Mouse (Mus musculus) CH12.LX (cell line): ENCODE results near the gene Cnot8. TPM values are rescaled to one million over a fixed set of nuclear protein-coding genes. Genes with fewer than 3 reads are reported as not detected.

Experiments used
- DNase-seq: peaks from one replicate; pipeline ENCODE4 v3.0.0-alpha.2; 2013; ENCODE audit errors: extremely low read depth
- H3K27ac ChIP-seq: 2 replicates; pipeline ENCODE4 v1.5.1; 2012; ENCODE audit warnings: low read depth, mild to moderate bottlenecking, control low read depth, moderate library complexity; ENCODE audit not compliant: insufficient read depth
- H3K27me3 ChIP-seq: replicated peaks from 2 replicates; pipeline ENCODE3; 2012; ENCODE audit warnings: inconsistent platforms
- H3K36me3 ChIP-seq, 2 experiments: replicated peaks in 1 of 2; 2 replicates each; pipeline versions ENCODE3 to v1.6.1; 2012; ENCODE audit warnings: inconsistent platforms in 1 of 2, low read length in 1 of 2, mild to moderate bottlenecking in 1 of 2, mixed read lengths in 1 of 2, moderate library complexity in 1 of 2; ENCODE audit not compliant: control insufficient read depth in 1 of 2, insufficient read depth in 1 of 2
- H3K4me1 ChIP-seq, 2 experiments: 2 replicates each; pipeline ENCODE4 v1.6.1; 2012; ENCODE audit warnings: inconsistent platforms in 1 of 2, moderate library complexity in 1 of 2; ENCODE audit not compliant: insufficient read depth in 2 of 2, control insufficient read depth in 1 of 2
- H3K4me2 ChIP-seq: 2 replicates; pipeline ENCODE4 v1.6.1; 2012; ENCODE audit warnings: low read depth, mild to moderate bottlenecking, control low read depth; ENCODE audit not compliant: poor library complexity, insufficient read depth, severe bottlenecking
- H3K4me3 ChIP-seq, 3 experiments: fragments of 150-350 bp in 1 of 3; sonication (generic) in 1 of 3; replicated peaks in 1 of 3; 2 replicates each; pipeline versions ENCODE3 to v1.5.1; 2011 to 2012; ENCODE audit warnings: low read depth in 2 of 3, low read length in 2 of 3, mild to moderate bottlenecking in 2 of 3, moderate library complexity in 2 of 3, control low read depth in 1 of 3, improper control_type of control experiment in 1 of 3, inconsistent platforms in 1 of 3, mixed read lengths in 1 of 3; ENCODE audit not compliant: poor library complexity in 1 of 3
- H3K79me2 ChIP-seq: replicated peaks from 2 replicates; pipeline ENCODE4 v1.6.1; 2012; ENCODE audit warnings: mild to moderate bottlenecking, moderate library complexity; ENCODE audit not compliant: control insufficient read depth, poor library complexity, insufficient read depth, severe bottlenecking; ENCODE audit errors: extremely low read depth
- H3K9ac ChIP-seq: 2 replicates; pipeline ENCODE4 v1.6.1; 2012; ENCODE audit warnings: low read depth, mild to moderate bottlenecking, control low read depth, moderate library complexity; ENCODE audit not compliant: insufficient read depth
- H3K9me3 ChIP-seq: replicated peaks from 2 replicates; pipeline ENCODE3; 2012; ENCODE audit warnings: low read length, inconsistent platforms, mixed read lengths
- BHLHE40 ChIP-seq: IDR thresholded peaks from 2 replicates; pipeline ENCODE4 v1.6.1; 2011; ENCODE audit warnings: mild to moderate bottlenecking, low read depth, low read length, improper control_type of control experiment
- CHD1 ChIP-seq: IDR thresholded peaks from 2 replicates; pipeline ENCODE4 v1.6.1; 2012; ENCODE audit warnings: low read depth, low read length, improper control_type of control experiment, inconsistent platforms
- CHD2 ChIP-seq: IDR thresholded peaks from 2 replicates; pipeline ENCODE4 v1.6.1; 2011; ENCODE audit warnings: low read length, improper control_type of control experiment
- CTCF ChIP-seq, 2 experiments: IDR thresholded peaks in 1 of 2; conservative IDR thresholded peaks in 1 of 2; 2 replicates each; pipeline ENCODE4 v1.5.1; 2011 to 2012; ENCODE audit warnings: low read depth in 2 of 2, low read length in 2 of 2, improper control_type of control experiment in 1 of 2, inconsistent platforms in 1 of 2, mild to moderate bottlenecking in 1 of 2, moderate library complexity in 1 of 2
- E2F4 ChIP-seq: IDR thresholded peaks from 2 replicates; pipeline ENCODE4 v1.6.1; 2011; ENCODE audit warnings: low read depth, low read length, improper control_type of control experiment; ENCODE audit not compliant: insufficient replicate concordance
- EP300 ChIP-seq: IDR thresholded peaks from 2 replicates; pipeline ENCODE4 v1.6.1; 2011; ENCODE audit warnings: low read length, improper control_type of control experiment
- ETS1 ChIP-seq: conservative IDR thresholded peaks from 2 replicates; pipeline ENCODE4 v1.6.1; 2012; ENCODE audit warnings: low read depth, mild to moderate bottlenecking, inconsistent platforms, low read length, improper control_type of control experiment, moderate library complexity
- GABPA ChIP-seq: IDR thresholded peaks from 2 replicates; pipeline ENCODE4 v1.6.1; 2012; ENCODE audit warnings: low read depth, low read length, improper control_type of control experiment, inconsistent platforms; ENCODE audit not compliant: insufficient replicate concordance
- HCFC1 ChIP-seq: IDR thresholded peaks from 2 replicates; pipeline ENCODE4 v1.6.1; 2012; ENCODE audit warnings: low read depth, mild to moderate bottlenecking, inconsistent platforms, low read length, improper control_type of control experiment
- IRF4 ChIP-seq: IDR thresholded peaks from 2 replicates; pipeline ENCODE4 v1.6.1; 2014; ENCODE audit warnings: low read depth, mild to moderate bottlenecking, inconsistent platforms, low read length, improper control_type of control experiment
- MAX ChIP-seq: IDR thresholded peaks from 2 replicates; pipeline ENCODE4 v1.6.1; 2011; ENCODE audit warnings: low read length, improper control_type of control experiment
- MAZ ChIP-seq: IDR thresholded peaks from 2 replicates; pipeline ENCODE4 v1.6.1; 2012; ENCODE audit warnings: low read depth, mild to moderate bottlenecking, inconsistent platforms, low read length, improper control_type of control experiment, moderate library complexity
- MEF2A ChIP-seq: IDR thresholded peaks from 2 replicates; pipeline ENCODE4 v1.6.1; 2014; ENCODE audit warnings: low read depth, mild to moderate bottlenecking, inconsistent platforms, low read length, improper control_type of control experiment, borderline replicate concordance
- MXI1 ChIP-seq: IDR thresholded peaks from 2 replicates; pipeline ENCODE4 v1.6.1; 2011; ENCODE audit warnings: mild to moderate bottlenecking, low read depth, low read length, improper control_type of control experiment
- MYC ChIP-seq: IDR thresholded peaks from 2 replicates; pipeline ENCODE4 v1.6.1; 2011; ENCODE audit warnings: low read depth, mild to moderate bottlenecking, improper control_type of control experiment, low read length
- NRF1 ChIP-seq: IDR thresholded peaks from 2 replicates; pipeline ENCODE4 v1.6.1; 2014; ENCODE audit warnings: low read depth, mild to moderate bottlenecking, inconsistent platforms, low read length, improper control_type of control experiment, moderate library complexity
- POLR2AphosphoS2 ChIP-seq: IDR thresholded peaks from 2 replicates; pipeline ENCODE4 v1.6.1; 2011; ENCODE audit warnings: low read depth, low read length, improper control_type of control experiment
- SIN3A ChIP-seq: IDR thresholded peaks from 2 replicates; pipeline ENCODE4 v1.6.1; 2012; ENCODE audit warnings: low read length, improper control_type of control experiment, inconsistent platforms
- SMC3 ChIP-seq: IDR thresholded peaks from 2 replicates; pipeline ENCODE4 v1.6.1; 2011; ENCODE audit warnings: low read depth, low read length, improper control_type of control experiment
- TBP ChIP-seq: conservative IDR thresholded peaks from 2 replicates; pipeline ENCODE4 v1.6.1; 2011; ENCODE audit warnings: low read depth, low read length, improper control_type of control experiment
- TCF12 ChIP-seq: IDR thresholded peaks from 2 replicates; pipeline ENCODE4 v1.6.1; 2014; ENCODE audit warnings: low read depth, mild to moderate bottlenecking, inconsistent platforms, low read length, improper control_type of control experiment
- USF1 ChIP-seq: IDR thresholded peaks from 2 replicates; pipeline ENCODE4 v1.6.1; 2014; ENCODE audit warnings: low read depth, mild to moderate bottlenecking, inconsistent platforms, low read length, improper control_type of control experiment
- USF2 ChIP-seq: conservative IDR thresholded peaks from 2 replicates; pipeline ENCODE4 v1.6.1; 2011; ENCODE audit warnings: low read depth, low read length, improper control_type of control experiment
- ZNF384 ChIP-seq: IDR thresholded peaks from 2 replicates; pipeline ENCODE4 v1.6.1; 2012; ENCODE audit warnings: low read depth, low read length, improper control_type of control experiment, inconsistent platforms
- dilution Hi-C: fragments of 300-500 bp; cut with MboI; formaldehyde crosslinking; loops from 2 replicates; pipeline ENCODE4 v1.14.3; 2020; ENCODE audit warnings: low sequenced_read_pairs; ENCODE audit not compliant: extremely low pct_unique_long_range_greater_than_20kb, extremely low pct_ligation_motif_present
- in situ Hi-C: fragments of 300-500 bp; cut with MboI; formaldehyde crosslinking; loops from 3 replicates; pipeline ENCODE4 v1.14.3; 2019; ENCODE audit warnings: low sequenced_read_pairs, low pct_ligation_motif_present, low pct_unique_long_range_greater_than_20kb, mixed read lengths
- polyA plus RNA-seq: library from polyadenylated mRNA; unstranded; fragments of >175 nt; gene quantifications from 2 replicates; pipeline ENCODE4 v1.2.1, GENCODE M21; 2012; ENCODE audit warnings: low read depth; ENCODE audit not compliant: insufficient read length
- total RNA-seq, 2 experiments: library from RNA; depleted of rRNA; stranded (reverse); fragments of 300-350 nt in 1 of 2; fragments of >200 nt in 1 of 2; gene quantifications; 2 replicates each; pipeline ENCODE4 v1.2.3; 2012 to 2014

The Cnot8 gene
- total and polyA plus RNA-seq, 3 experiments = 90.2 to 134 (median 91.9) TPM

GRCm38 (mm10) chr11:58100006-58100405 is 3.9 kb upstream of the Cnot8 start:
- no peak for DNase-seq
- Histone ChIP-seq H3K27me3 (no peaks in the 10 kb centered on the region), H3K4me3 (no peak overlapping the region), H3K9me3 (no peaks in the 10 kb centered on the region), H3K79me2 (peaks cover 9% of the 10 kb centered on the region), H3K27ac (no peak overlapping the region), H3K36me3 (no peaks in the 10 kb centered on the region), H3K4me1 (peaks cover 11 to 35% of the 10 kb centered on the region in 2 experiments), H3K9ac (no peak overlapping the region), H3K4me2 (no peak overlapping the region)
- in situ Hi-C loops = loop anchor here (5.0 kb wide), 1 partner anchor 33 kb away; no protein-coding TSS in a partner anchor
- TF ChIP-seq MYC (no peak), CHD1 (no peak), E2F4 (no peak), TBP (no peak), HCFC1 (no peak)
- dilution Hi-C loops = no loop called here

GRCm38 (mm10) chr11:58101194-58101720 is 2.7 kb upstream of the Cnot8 start:
- H3K36me3 ChIP-seq = peaks cover 0 to 4% of the 10 kb centered on the region in 2 experiments
- H3K27me3 ChIP-seq = no peaks in the 10 kb centered on the region
- no peak overlapping the region for H3K4me3 ChIP-seq
- H3K4me1 ChIP-seq = peaks cover 10 to 38% of the 10 kb centered on the region in 2 experiments
- no peaks in the 10 kb centered on the region for H3K9me3 ChIP-seq
- no peak for DNase-seq
- dilution Hi-C loops = no loop called here
- TF ChIP-seq CTCF (conservative IDR thresholded peaks at IDR 0.05 in 1 of 2, IDR thresholded peaks at IDR 0.05 in 1 of 2; ENCODE audit: low read depth in 2 of 2, low read length in 2 of 2) (no peak), MAZ (no peak), SIN3A (no peak), ZNF384 (no peak), TCF12 (no peak), USF1 (no peak), POLR2AphosphoS2 (no peak), MEF2A (no peak), CHD1 (no peak)
- H3K4me2 ChIP-seq = no peak overlapping the region
- peaks cover 22% of the 10 kb centered on the region for H3K79me2 ChIP-seq
- H3K9ac ChIP-seq = no peak overlapping the region
- in situ Hi-C loops = loop anchor here (5.0 kb wide), 1 partner anchor 34 kb away; no protein-coding TSS in a partner anchor
- no peak overlapping the region for H3K27ac ChIP-seq

GRCm38 (mm10) chr11:58102146-58102545 is 1.8 kb upstream of the Cnot8 start:
- in situ Hi-C loops = loop anchor here (5.0 kb wide), 1 partner anchor 35 kb away; no protein-coding TSS in a partner anchor
- H3K36me3 ChIP-seq = peaks cover 0 to 4% of the 10 kb centered on the region in 2 experiments
- H3K27me3 ChIP-seq = no peaks in the 10 kb centered on the region
- peak overlapping the region; percentile 7; the same call in 1 of the 2 replicates for H3K4me2 ChIP-seq
- DNase-seq = no peak
- H3K9ac ChIP-seq = no peak overlapping the region
- H3K79me2 ChIP-seq = peaks cover 27% of the 10 kb centered on the region
- H3K4me3 ChIP-seq = peak overlapping the region in 1 of 3 experiments; percentile 76
- dilution Hi-C loops = no loop called here
- TF ChIP-seq IRF4 = no peak
- TF ChIP-seq MAX = no peak
- TF ChIP-seq MXI1 = no peak
- TF ChIP-seq GABPA = no peak
- no peak for TF ChIP-seq USF2
- no peak for TF ChIP-seq NRF1
- no peak for TF ChIP-seq CHD1
- no peak for TF ChIP-seq SMC3
- TF ChIP-seq CTCF (conservative IDR thresholded peaks at IDR 0.05 in 1 of 2, IDR thresholded peaks at IDR 0.05 in 1 of 2; ENCODE audit: low read depth in 2 of 2, low read length in 2 of 2) = no peak
- no peak for TF ChIP-seq EP300
- no peak for TF ChIP-seq ETS1
- TF ChIP-seq BHLHE40 = no peak
- no peak for TF ChIP-seq HCFC1
- TF ChIP-seq MEF2A = no peak
- TF ChIP-seq TBP = no peak
- TF ChIP-seq CHD2 = no peak
- H3K4me1 ChIP-seq = peaks cover 10 to 40% of the 10 kb centered on the region in 2 experiments
- no peaks in the 10 kb centered on the region for H3K9me3 ChIP-seq
- H3K27ac ChIP-seq = peak overlapping the region; percentile 53
